ENCODE assay signal across 21 mouse cellular contexts in the genomic region with DNA sequence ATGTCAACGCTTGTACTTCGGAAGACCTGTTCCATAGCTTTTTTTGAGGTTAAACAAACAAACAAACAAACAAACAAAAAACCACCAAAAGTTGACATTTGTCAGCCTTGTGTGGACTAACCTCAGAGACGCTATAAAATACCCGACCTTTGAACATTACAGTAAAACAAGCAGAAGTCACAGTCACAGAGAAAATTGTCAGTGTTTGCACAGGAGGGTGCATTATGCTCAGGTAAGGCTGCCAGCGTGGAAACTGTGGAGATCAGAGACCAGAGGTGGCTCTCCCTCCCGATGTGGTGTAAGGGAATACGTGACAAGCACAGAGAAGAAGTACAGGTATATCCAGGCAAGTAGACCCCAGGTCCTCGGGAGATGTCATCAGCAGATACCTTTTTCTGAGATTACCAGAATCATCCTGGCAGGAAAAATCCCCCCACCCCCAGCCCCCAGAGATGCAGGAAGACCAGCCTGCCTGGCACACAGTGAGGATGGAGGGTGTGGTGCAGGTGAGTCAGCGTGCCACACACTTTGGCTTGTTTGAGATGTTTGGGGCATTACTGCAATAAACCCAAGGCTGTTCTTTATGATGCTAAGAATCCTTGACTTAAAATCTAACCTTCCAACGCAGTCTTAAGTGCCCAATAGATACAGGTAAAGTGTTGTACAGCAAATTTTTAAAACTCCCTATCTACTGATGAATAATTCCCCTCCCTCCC.
"Had no signal": no experiment of that assay in that cellular context is flagged by ENCODE, and none has a peak within 500 bp of the region (broad histone marks: within the 10 kb centered on the region; RNA-seq: fewer than 3 reads in every experiment).

No protein-coding gene starts in this region.

- H3K9ac ChIP-seq: heart, embryonic 12.5 days; hindbrain, embryonic 13.5 days; hindbrain, embryonic 15.5 days; limb, embryonic 13.5 days; limb, embryonic 15.5 days; liver, embryonic 12.5 days; liver, embryonic 14.5 days had no signal

- H3K9me3 ChIP-seq: heart, embryonic 10.5 days; heart, embryonic 12.5 days; hindbrain, embryonic 13.5 days; hindbrain, embryonic 15.5 days; limb, embryonic 13.5 days; limb, embryonic 15.5 days; liver, embryonic 12.5 days had no signal

- DNase-seq: gastrocnemius, adult 2 months; gastrocnemius, postnatal 10 days; gastrocnemius, postnatal 25 days; heart, postnatal 10 days; kidney, adult 18-20 months; kidney, adult 8-10 months; kidney, postnatal 10 days; kidney, postnatal 25 days; kidney, postnatal 4 days; layer of hippocampus, adult 9-11 months; layer of hippocampus, postnatal 36 days; left cerebral cortex, postnatal 4 days had no signal

- H3K27me3 ChIP-seq: heart, embryonic 12.5 days; hindbrain, embryonic 13.5 days; hindbrain, embryonic 15.5 days; liver, embryonic 12.5 days had no signal

- H3K36me3 ChIP-seq: heart, embryonic 10.5 days; heart, embryonic 12.5 days; hindbrain, embryonic 13.5 days; hindbrain, embryonic 15.5 days; limb, embryonic 13.5 days; limb, embryonic 15.5 days; liver, embryonic 12.5 days had no signal

- ATAC-seq: hindbrain, postnatal 0 days; liver, embryonic 12.5 days had no signal

- H3K4me1 ChIP-seq: heart, embryonic 10.5 days; heart, embryonic 12.5 days; limb, embryonic 13.5 days; limb, embryonic 15.5 days; liver, embryonic 12.5 days had no signal

- H3K4me3 ChIP-seq: gastrocnemius, adult 2 months; heart, embryonic 10.5 days; heart, embryonic 12.5 days; hindbrain, embryonic 13.5 days; hindbrain, embryonic 15.5 days; limb, embryonic 13.5 days; limb, embryonic 15.5 days; liver, embryonic 12.5 days had no signal

- H3K4me2 ChIP-seq: heart, embryonic 12.5 days; hindbrain, embryonic 13.5 days; hindbrain, embryonic 15.5 days; limb, embryonic 13.5 days; limb, embryonic 15.5 days; liver, embryonic 12.5 days had no signal

- H3K27ac ChIP-seq: gastrocnemius, adult 2 months; heart, embryonic 10.5 days; hindbrain, embryonic 13.5 days; hindbrain, embryonic 15.5 days; hindbrain, postnatal 0 days; limb, embryonic 13.5 days; limb, embryonic 15.5 days; liver, embryonic 12.5 days; liver, embryonic 14.5 days had no signal
